Mouse (Mus musculus): Measurements from ENCODE around the gene Gm14226. TPM values are rescaled to one million over a fixed set of nuclear protein-coding genes. Genes with fewer than 3 reads are reported as not detected.
"Not testable (repeated sequence)": the region's sequence is repeated elsewhere in the genome, so short reads cannot be mapped to it uniquely, and the experiment has no call there.

Gene Gm14226
- polyA plus RNA-seq, 1 experiment from 2014 or later = 0.23 TPM

GRCm38 (mm10) chr2:155018762-155019641, 936 bp downstream of the Gm14226 start:
- no peaks in the 10 kb centered on the region for H3K36me3 ChIP-seq
- H3K9ac ChIP-seq = peak overlapping the region; percentile 42
- ATAC-seq (ENCODE audit: low FRiP score, low read depth) = peak; percentile 97
- no peaks in the 10 kb centered on the region for H3K9me3 ChIP-seq
- H3K4me3 ChIP-seq = peak overlapping the region; percentile 46
- no peaks in the 10 kb centered on the region for H3K27me3 ChIP-seq
- peaks cover 14% of the 10 kb centered on the region for H3K4me1 ChIP-seq (replicated peaks)
- under 1% methylated on average over 38 of the region's 38 CpGs for WGBS
- H3K27ac ChIP-seq (replicated peaks) = peak overlapping the region; percentile 74
- peak overlapping the region; percentile 78 for H3K4me2 ChIP-seq

GRCm38 (mm10) chr2:155019673-155020072, 1.6 kb downstream of the Gm14226 start:
- peak; percentile 79 for ATAC-seq (ENCODE audit: low FRiP score, low read depth)
- peak overlapping the region; percentile 42 for H3K9ac ChIP-seq
- no peaks in the 10 kb centered on the region for H3K9me3 ChIP-seq
- no peaks in the 10 kb centered on the region for H3K36me3 ChIP-seq
- H3K27ac ChIP-seq (replicated peaks) = peak overlapping the region; percentile 74
- no peaks in the 10 kb centered on the region for H3K27me3 ChIP-seq
- under 1% methylated on average over 22 of the region's 22 CpGs for WGBS
- H3K4me1 ChIP-seq (replicated peaks) = peaks cover 14% of the 10 kb centered on the region
- H3K4me3 ChIP-seq = peak overlapping the region; percentile 46
- peak overlapping the region; percentile 78 for H3K4me2 ChIP-seq

- H3K9ac ChIP-seq; H3K9me3 ChIP-seq; H3K27ac ChIP-seq (replicated peaks); H3K36me3 ChIP-seq; H3K27me3 ChIP-seq; H3K4me3 ChIP-seq; ATAC-seq (ENCODE audit: low FRiP score, low read depth): not testable (repeated sequence)
- peak overlapping the region; percentile 78; the same call in 1 of the 2 replicates for H3K4me2 ChIP-seq
- peaks cover 14% of the 10 kb centered on the region for H3K4me1 ChIP-seq (replicated peaks)
- WGBS = 27% methylated on average over 20 of the region's 20 CpGs
Observed at GRCm38 (mm10) chr2:155020247-155020826, 2.3 kb downstream of the Gm14226 start.

GRCm38 (mm10) chr2:155030831-155031230, 12.8 kb downstream of the Gm14226 start:
- no peaks in the 10 kb centered on the region for H3K27me3 ChIP-seq
- no peak overlapping the region for H3K9ac ChIP-seq
- H3K4me2 ChIP-seq = no peak overlapping the region
- H3K27ac ChIP-seq (replicated peaks) = no peak overlapping the region
- 61% methylated on average over 7 of the region's 7 CpGs for WGBS
- no peaks in the 10 kb centered on the region for H3K36me3 ChIP-seq
- ATAC-seq (ENCODE audit: low FRiP score, low read depth) = no peak
- no peak overlapping the region for H3K4me3 ChIP-seq
- H3K9me3 ChIP-seq = no peaks in the 10 kb centered on the region
- no peaks in the 10 kb centered on the region for H3K4me1 ChIP-seq (replicated peaks)

GRCm38 (mm10) chr2:155032938-155033710, 15.1 kb downstream of the Gm14226 start:
- no peak overlapping the region for H3K27ac ChIP-seq (replicated peaks)
- no peaks in the 10 kb centered on the region for H3K27me3 ChIP-seq
- no peak overlapping the region for H3K9ac ChIP-seq
- no peaks in the 10 kb centered on the region for H3K4me1 ChIP-seq (replicated peaks)
- no peak overlapping the region for H3K4me3 ChIP-seq
- no peaks in the 10 kb centered on the region for H3K36me3 ChIP-seq
- no peak overlapping the region for H3K4me2 ChIP-seq
- no peaks in the 10 kb centered on the region for H3K9me3 ChIP-seq
- ATAC-seq (ENCODE audit: low FRiP score, low read depth) = no peak
- WGBS = 41% methylated on average over 19 of the region's 19 CpGs

GRCm38 (mm10) chr2:155039956-155040355, 21.9 kb downstream of the Gm14226 start:
- no peak overlapping the region for H3K4me3 ChIP-seq
- H3K36me3 ChIP-seq = no peaks in the 10 kb centered on the region
- no peaks in the 10 kb centered on the region for H3K27me3 ChIP-seq
- H3K9ac ChIP-seq = no peak overlapping the region
- ATAC-seq (ENCODE audit: low FRiP score, low read depth) = no peak
- H3K4me1 ChIP-seq (replicated peaks) = no peaks in the 10 kb centered on the region
- H3K4me2 ChIP-seq = no peak overlapping the region
- H3K27ac ChIP-seq (replicated peaks) = no peak overlapping the region
- 77% methylated on average over 4 of the region's 4 CpGs for WGBS
- no peaks in the 10 kb centered on the region for H3K9me3 ChIP-seq

GRCm38 (mm10) chr2:155044542-155044941, 26.5 kb downstream of the Gm14226 start:
- no peak overlapping the region for H3K4me2 ChIP-seq
- no peak for ATAC-seq (ENCODE audit: low FRiP score, low read depth)
- no peak overlapping the region for H3K27ac ChIP-seq (replicated peaks)
- no peaks in the 10 kb centered on the region for H3K27me3 ChIP-seq
- WGBS = 90% methylated on average over 3 of the region's 3 CpGs
- H3K4me1 ChIP-seq (replicated peaks) = no peaks in the 10 kb centered on the region
- H3K9me3 ChIP-seq = no peaks in the 10 kb centered on the region
- no peak overlapping the region for H3K9ac ChIP-seq
- H3K4me3 ChIP-seq = no peak overlapping the region
- H3K36me3 ChIP-seq = no peaks in the 10 kb centered on the region

- H3K9me3 ChIP-seq = no peaks in the 10 kb centered on the region
- 65% methylated on average over 3 of the region's 3 CpGs for WGBS
- H3K36me3 ChIP-seq = no peaks in the 10 kb centered on the region
Observed at GRCm38 (mm10) chr2:155045075-155045474, 27.0 kb downstream of the Gm14226 start.

GRCm38 (mm10) chr2:155046803-155047202, 28.7 kb downstream of the Gm14226 start:
- Histone ChIP-seq H3K36me3 (no peaks in the 10 kb centered on the region), H3K27ac (replicated peaks) (no peak overlapping the region), H3K4me1 (replicated peaks) (peaks cover 11% of the 10 kb centered on the region), H3K27me3 (no peaks in the 10 kb centered on the region), H3K4me2 (no peak overlapping the region), H3K9me3 (no peaks in the 10 kb centered on the region), H3K4me3 (no peak overlapping the region), H3K9ac (no peak overlapping the region)
- no peak for ATAC-seq (ENCODE audit: low FRiP score, low read depth)
- 85% methylated on average over 2 of the region's 2 CpGs for WGBS

More at GRCm38 (mm10) chr2:155045075-155045474, 27.0 kb downstream of the Gm14226 start:
- Histone ChIP-seq H3K9ac (no peak overlapping the region), H3K27ac (replicated peaks) (no peak overlapping the region), H3K4me1 (replicated peaks) (peaks cover 2% of the 10 kb centered on the region), H3K4me3 (no peak overlapping the region), H3K4me2 (no peak overlapping the region), H3K27me3 (no peaks in the 10 kb centered on the region)
- ATAC-seq (ENCODE audit: low FRiP score, low read depth) = no peak

- H3K9me3 ChIP-seq = no peaks in the 10 kb centered on the region
- no peak overlapping the region for H3K4me3 ChIP-seq
- H3K36me3 ChIP-seq = no peaks in the 10 kb centered on the region
- ATAC-seq (ENCODE audit: low FRiP score, low read depth) = no peak
- WGBS = 77% methylated on average over 7 of the region's 7 CpGs
- peaks cover 14% of the 10 kb centered on the region for H3K4me1 ChIP-seq (replicated peaks)
- no peak overlapping the region for H3K9ac ChIP-seq
- H3K27ac ChIP-seq (replicated peaks) = no peak overlapping the region
- H3K27me3 ChIP-seq = no peaks in the 10 kb centered on the region
- no peak overlapping the region for H3K4me2 ChIP-seq
Observed at GRCm38 (mm10) chr2:155047452-155048178, 29.5 kb downstream of the Gm14226 start.

- H3K27ac ChIP-seq (replicated peaks) = peak overlapping the region; percentile 93
- H3K4me1 ChIP-seq (replicated peaks) = peaks cover 14% of the 10 kb centered on the region
- peak overlapping the region; percentile 75 for H3K9ac ChIP-seq
- H3K36me3 ChIP-seq = no peaks in the 10 kb centered on the region
- H3K9me3 ChIP-seq = no peaks in the 10 kb centered on the region
- H3K4me3 ChIP-seq = peak overlapping the region; percentile 49
- H3K27me3 ChIP-seq = no peaks in the 10 kb centered on the region
- no peak; the same call in 1 of the 2 replicates for ATAC-seq (ENCODE audit: low FRiP score, low read depth)
- H3K4me2 ChIP-seq = peak overlapping the region; percentile 86
- WGBS = 20% methylated on average over 5 of the region's 5 CpGs
Observed at GRCm38 (mm10) chr2:155050108-155050503, 32.0 kb downstream of the Gm14226 start.

Data from hindbrain, embryonic 15.5 days (tissue).